Mouse (Mus musculus): ENCODE results near the gene Ankrd24.
"Not testable (repeated sequence)": the region's sequence is repeated elsewhere in the genome, so short reads cannot be mapped to it uniquely, and the experiment has no call there.

Ankrd24 gene

DNA sequence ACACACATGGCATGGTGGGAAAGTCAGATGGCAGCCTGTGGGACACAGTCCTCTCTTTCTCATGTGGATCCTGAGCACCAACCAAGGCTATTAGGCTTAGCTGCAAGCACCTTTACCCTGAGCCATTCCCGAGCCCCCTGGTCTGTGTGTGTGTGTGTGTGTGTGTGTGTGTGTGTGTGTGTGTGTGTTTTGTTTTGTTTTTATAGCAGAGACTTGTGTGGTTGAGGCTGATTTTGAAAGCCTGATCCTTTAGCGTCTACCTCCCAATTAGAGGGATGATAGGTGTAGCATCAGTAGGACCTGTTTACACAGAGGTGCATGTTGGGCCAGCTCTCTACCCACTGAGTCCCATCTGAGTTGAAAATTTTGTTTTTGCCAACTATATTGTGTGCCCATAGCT is 15.8 kb downstream of the Ankrd24 start:
- no peak for DNase-seq (ENCODE audit: low spot score in 2 of 2)

GRCm38 (mm10) chr10:81644716-81645115 is 16.4 kb downstream of the Ankrd24 start:
- DNase-seq (ENCODE audit: low spot score in 2 of 2): peak in 1 of 2 experiments; percentile 3

DNA sequence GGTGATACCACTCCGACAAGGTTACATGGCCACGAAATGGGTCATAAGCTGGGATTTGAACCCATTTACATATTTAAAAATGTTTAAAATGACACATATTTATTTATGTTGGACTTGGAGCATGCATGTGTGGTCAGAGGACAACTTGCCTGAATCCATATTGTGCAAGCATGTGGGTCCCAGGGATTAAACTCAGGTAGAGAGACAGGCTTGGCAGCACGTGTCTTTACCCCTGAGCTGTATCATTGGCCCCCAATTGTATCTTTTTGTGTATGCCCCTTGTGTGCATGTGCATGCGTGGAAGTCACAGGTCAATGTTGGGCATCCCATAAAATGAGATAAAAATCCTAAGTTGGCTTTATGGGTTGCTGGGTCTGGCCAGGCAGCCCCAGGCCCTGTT is 17.1 kb downstream of the Ankrd24 start:
- DNase-seq (ENCODE audit: low spot score in 2 of 2): no peak

- no peak for DNase-seq (ENCODE audit: low spot score in 2 of 2)
Measured at GRCm38 (mm10) chr10:81646015-81646555, 17.7 kb downstream of the Ankrd24 start.

- peak; percentile 87 to 88 for DNase-seq (ENCODE audit: low spot score in 2 of 2)
Measured at GRCm38 (mm10) chr10:81648803-81649775, 20.7 kb downstream of the Ankrd24 start, which contains the start of gene Gm10778. Gene Gm10778, plus strand, starts transcription at chr10:81649059.

GRCm38 (mm10) chr10:81655178-81655577 is 26.8 kb downstream of the Ankrd24 start:
- no peak for DNase-seq (ENCODE audit: low spot score in 2 of 2)

GRCm38 (mm10) chr10:81656174-81656573 is 27.8 kb downstream of the Ankrd24 start:
- DNase-seq (ENCODE audit: low spot score in 2 of 2): no peak

GRCm38 (mm10) chr10:81687114-81687513 is 58.8 kb downstream of the Ankrd24 start:
- not testable (repeated sequence) for DNase-seq (ENCODE audit: low spot score in 2 of 2)
